Mouse (Mus musculus): Measurements from ENCODE around the gene Ipo11.

The Ipo11 gene

GRCm38 (mm10) chr13:106894284-106894683 lies 42.5 kb downstream of the Ipo11 start:
- DNase-seq, result peak; percentile 59

GRCm38 (mm10) chr13:106893701-106894100 lies 43.1 kb downstream of the Ipo11 start:
- no peak for DNase-seq

DNA sequence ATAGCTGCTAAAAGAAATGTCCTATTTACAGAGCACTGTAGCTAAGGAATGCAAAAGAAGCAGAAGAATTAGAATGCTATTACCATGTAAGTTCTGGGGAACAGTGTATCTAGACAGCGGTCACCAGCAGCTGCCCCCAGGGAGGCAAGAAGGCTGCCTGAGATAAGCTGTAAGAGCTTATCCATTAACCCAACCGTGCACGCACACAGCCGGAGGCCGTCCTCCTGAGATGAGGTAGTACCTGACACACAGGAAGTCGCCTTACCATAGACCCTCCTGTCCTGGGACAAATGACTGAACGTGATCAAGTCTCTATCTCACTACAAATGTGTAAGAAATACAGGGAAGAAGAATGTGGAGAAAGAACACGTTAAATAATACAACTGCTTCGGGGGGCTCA lies 43.6 kb downstream of the Ipo11 start:
- DNase-seq, result no peak

GRCm38 (mm10) chr13:106887364-106887763 lies 49.4 kb downstream of the Ipo11 start:
- DNase-seq, result no peak

DNA sequence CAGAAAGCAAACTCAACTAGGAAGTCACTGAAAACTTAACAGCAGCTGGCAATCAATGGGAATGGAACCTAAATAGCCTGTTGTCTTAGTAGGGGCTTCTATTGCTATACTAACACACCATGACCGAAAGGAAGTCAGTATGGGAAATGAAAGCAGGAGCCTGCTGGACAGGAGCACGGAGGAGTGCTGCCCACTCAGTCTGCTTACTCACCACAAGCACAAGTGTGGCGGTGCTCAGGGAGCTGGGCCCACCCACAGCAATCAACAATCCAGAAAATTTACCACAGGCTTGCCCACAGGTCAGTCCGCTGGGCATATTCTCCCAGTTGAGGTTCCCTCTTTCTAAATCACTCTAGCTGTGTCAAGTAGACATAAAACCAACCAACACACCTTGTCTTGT lies 52.5 kb downstream of the Ipo11 start:
- DNase-seq, result no peak

GRCm38 (mm10) chr13:106876278-106876677 lies 60.5 kb downstream of the Ipo11 start:
- DNase-seq, result peak; percentile 41

GRCm38 (mm10) chr13:106865547-106865946 lies 71.2 kb downstream of the Ipo11 start:
- no peak for DNase-seq

- DNase-seq, result no peak
Observed at GRCm38 (mm10) chr13:106858779-106859178, 78.0 kb downstream of the Ipo11 start.

GRCm38 (mm10) chr13:106856556-106856955 lies 80.2 kb downstream of the Ipo11 start:
- no peak for DNase-seq

GRCm38 (mm10) chr13:106847534-106847933 lies 89.2 kb downstream of the Ipo11 start:
- no peak for DNase-seq

DNA sequence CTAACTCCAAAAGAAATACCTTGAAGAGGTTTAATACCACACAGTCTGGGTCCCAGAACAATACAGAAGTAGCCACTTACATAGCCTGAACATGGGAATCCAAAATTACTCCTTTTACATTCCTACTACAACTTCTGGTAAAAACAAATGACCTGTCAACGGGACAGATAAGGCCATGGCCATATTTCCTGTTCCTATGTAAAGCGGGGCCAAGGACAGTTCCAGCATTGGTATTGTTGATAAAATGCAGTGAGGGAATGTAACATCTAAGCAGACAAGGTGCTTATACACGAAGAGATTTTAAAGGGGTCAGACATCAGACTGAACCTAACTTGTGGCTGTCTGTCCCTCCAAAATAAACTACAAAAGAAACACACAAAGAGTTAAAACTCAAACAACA lies 91.8 kb downstream of the Ipo11 start:
- DNase-seq, result no peak

DNA sequence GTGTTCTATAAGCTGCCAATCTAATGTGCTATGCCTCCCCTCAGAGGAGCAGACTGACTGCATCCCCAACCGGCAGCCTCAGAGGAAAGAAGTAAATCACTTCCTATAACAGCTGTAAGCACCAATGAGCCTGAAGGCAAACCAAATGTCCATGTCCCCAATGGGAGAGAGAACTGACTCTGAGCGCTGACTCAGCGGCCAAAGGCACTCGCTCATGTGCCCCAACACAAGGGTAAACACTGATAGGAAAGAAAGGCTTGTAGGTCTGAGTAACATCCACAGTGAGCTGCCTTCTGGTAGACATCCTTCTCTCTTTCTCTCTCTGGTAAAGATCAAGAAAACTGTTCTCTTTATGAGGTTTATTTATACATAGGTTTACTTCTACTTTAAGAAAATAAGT lies 94.2 kb downstream of the Ipo11 start:
- DNase-seq, result no peak

DNA sequence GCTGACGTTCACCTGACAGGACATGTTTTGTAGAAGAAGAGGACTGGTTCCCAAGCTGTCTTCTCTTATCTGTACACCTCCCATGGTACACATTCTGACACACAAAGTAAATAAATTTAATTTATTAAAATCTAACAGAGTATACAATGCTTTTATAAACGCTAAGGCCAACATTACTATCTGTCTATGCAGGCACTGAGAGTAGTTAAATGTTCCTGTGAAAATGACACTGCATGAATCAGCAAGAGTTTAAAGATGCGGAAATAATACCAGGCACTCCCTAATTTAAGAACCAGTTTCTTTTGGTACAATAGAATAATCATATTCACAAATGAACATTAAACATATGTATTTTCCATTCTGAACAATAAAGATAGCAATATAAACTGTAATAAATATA lies 98.0 kb downstream of the Ipo11 start:
- no peak for DNase-seq

DNA sequence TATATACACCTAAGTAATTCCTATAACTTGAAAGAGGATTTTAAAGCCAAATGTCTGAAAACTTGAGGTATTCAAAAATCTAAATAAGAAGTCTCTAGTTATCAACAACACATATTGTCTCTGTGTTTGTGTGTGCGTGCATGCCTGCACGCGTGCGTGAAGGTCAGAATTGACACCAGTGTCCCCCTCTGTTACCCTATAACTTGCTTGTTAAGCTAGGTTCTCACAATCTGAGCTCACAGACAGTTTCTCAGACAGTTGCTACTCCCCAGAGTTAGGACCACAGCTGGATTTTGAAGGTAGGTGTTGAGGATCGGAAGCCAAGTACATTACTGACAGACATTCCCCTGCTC lies 100.3 kb downstream of the Ipo11 start:
- DNase-seq, result no peak

- DNase-seq, result peak; percentile 38
Observed at GRCm38 (mm10) chr13:106835844-106836526, 100.8 kb downstream of the Ipo11 start.

DNA sequence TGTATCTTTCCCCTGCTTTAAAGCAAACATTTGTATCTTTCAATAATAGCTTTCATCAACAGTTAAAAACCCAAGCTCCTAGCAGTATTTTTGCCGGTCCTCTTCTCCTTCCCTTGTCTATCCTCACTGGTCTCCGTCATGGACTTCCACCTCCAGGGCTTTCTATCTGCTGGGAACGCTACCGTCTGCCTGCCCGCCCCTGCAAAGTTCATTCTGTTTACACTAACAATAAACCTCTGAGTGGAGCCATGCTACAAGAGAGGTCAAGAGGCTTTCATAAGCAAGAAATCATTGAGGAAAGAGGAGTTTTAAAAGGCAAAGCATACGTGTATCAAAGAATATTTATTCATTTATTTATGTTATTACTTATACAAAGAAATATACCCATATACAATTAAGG lies 106.7 kb downstream of the Ipo11 start:
- no peak for DNase-seq

DNA sequence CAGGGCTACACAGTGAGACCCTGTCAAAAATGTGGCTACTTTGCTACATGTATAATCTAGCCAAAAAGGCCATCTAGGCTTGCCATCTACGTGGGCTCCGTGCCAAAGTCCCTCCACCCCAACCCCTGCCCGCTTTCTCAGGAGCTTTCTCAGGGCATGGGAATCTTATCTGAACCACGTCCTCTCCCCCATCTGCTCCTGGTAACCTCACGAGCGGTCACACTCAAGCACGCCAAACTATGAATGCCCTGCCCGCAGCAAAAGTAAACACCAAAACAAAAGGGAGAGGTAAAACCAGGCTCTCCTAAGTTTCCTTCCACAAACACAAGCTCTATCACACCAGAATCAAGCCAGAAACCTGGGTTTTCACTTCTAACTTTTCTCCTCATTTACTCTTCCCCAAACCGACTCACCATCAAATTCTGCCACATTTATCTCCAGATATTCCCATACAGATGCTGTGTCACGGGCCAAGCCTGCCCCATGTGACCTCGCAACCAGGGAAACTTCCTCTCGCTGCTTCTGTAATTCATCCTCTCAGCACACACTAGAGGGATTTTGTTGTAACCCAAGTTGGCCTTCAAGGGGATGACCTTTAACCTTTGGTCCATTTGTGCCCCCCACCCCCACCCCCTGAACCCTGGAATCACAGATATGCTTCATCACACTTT lies 107.3 kb downstream of the Ipo11 start:
- DNase-seq, result no peak

- DNase-seq, result peak; percentile 15
Observed at GRCm38 (mm10) chr13:106825618-106826017, 111.1 kb downstream of the Ipo11 start.

GRCm38 (mm10) chr13:106823875-106824191 lies 112.9 kb downstream of the Ipo11 start:
- DNase-seq, result no peak

DNA sequence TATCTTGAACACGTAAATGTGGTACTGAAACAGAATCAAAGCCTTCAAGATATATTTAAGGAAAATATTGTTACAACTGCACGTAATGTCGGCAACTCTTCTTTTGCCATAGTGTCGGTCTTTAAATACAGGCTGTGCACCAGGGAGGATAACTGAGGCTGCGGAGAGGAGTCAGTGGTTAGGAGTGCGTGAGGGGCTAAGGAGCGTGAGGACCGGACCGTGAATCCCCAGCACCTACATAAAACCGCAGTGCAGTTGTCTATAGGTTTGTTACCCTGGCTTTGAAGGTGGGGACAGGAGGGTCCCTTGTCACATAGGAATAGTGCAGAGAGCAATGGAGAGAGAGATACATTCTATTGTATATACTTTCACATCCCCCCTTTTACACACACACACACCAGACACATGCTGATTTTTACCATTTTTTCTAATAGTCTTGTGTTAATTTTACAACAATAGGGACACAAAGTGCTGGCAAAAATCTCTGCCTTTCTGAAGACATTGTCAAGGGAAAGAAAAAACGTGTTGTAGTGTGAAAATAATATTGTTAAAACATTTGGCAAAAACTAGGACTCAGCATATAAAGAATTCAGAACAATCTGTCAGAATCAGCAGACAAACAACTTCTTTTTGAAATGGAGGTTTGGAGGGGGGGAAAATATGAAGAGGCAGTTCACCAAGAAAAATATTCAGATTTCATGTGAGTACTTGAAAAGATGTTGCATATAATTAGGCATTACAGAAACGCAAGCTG lies 113.5 kb downstream of the Ipo11 start:
- no peak for DNase-seq

- DNase-seq, result no peak
Observed at GRCm38 (mm10) chr13:106820149-106820548, 116.6 kb downstream of the Ipo11 start.

DNA sequence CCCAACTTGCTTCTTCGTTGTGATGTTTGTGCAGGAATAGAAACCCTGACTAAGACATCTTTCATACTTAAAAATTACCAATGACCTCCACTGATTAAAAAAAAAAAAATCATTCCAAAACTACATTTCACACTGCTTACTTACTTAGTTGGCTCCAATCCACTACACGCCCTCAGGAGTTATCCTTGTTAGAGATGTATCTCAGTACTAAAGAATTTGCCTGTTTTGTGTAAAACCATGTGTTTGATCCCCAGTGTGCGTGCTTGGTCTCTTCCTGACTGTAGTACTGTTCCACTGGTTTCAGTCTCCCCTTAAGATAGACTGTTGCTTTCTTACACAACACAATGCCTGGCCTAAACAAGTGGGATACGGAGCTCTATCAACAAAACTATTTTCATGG lies 117.0 kb downstream of the Ipo11 start:
- no peak for DNase-seq

- DNase-seq, result no peak
Observed at GRCm38 (mm10) chr13:106817066-106817465, 119.7 kb downstream of the Ipo11 start.

DNA sequence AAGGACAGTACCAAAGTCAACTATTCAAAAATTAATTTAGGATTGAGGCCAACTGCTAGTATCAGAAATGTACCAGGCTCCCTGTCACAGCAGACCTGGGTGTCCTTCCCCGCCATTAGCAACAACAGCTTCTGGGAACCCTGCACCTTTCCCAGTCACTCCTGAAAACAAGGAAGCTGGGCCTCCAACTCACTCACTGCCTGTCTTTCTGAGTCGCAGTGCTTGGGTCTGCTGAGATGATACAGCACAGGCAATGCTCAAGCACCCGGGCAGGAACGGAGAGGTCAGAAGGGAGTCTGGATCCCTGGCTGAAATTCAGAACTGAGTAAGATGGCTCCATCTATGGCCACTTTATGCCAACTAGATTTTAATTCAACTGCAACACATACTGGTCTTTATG lies 123.2 kb downstream of the Ipo11 start:
- DNase-seq, result no peak
